Mouse (Mus musculus) midbrain, postnatal 0 days (tissue): Measurements from ENCODE around the gene Tgfbr1. TPM values are rescaled to one million over a fixed set of nuclear protein-coding genes. Genes with fewer than 3 reads are reported as not detected.

ENCODE experiments used
- ATAC-seq: fragments of 200-750 bp; cut with Nextera tagmentation; 2 replicates; pipeline ENCODE4 v1.8.0; 2017; ENCODE audit warnings: moderate number of reproducible peaks, mild to moderate bottlenecking, moderate TSS enrichment, moderate library complexity; ENCODE audit not compliant: low FRiP score
- DNase-seq: peaks from one replicate; pipeline ENCODE4 v3.0.0-alpha.2; 2015; ENCODE audit warnings: low spot score
- H3K27ac ChIP-seq: fragments of 300-500 bp; sonication (generic); 2 replicates; pipeline ENCODE4 v1.5.1; 2014; ENCODE audit warnings: low read depth, mild to moderate bottlenecking, low read length, mixed read lengths
- H3K27me3 ChIP-seq: fragments of 300-500 bp; sonication (generic); 2 replicates; pipeline ENCODE4 v1.6.1; 2014; ENCODE audit warnings: low read length, control low read depth, mixed read lengths; ENCODE audit not compliant: insufficient read depth
- H3K36me3 ChIP-seq: fragments of 300-500 bp; sonication (generic); 2 replicates; pipeline ENCODE4 v1.6.1; 2014; ENCODE audit warnings: low read length, control low read depth, mixed read lengths; ENCODE audit not compliant: insufficient read depth
- H3K4me1 ChIP-seq: fragments of 300-500 bp; sonication (generic); 2 replicates; pipeline ENCODE4 v1.6.1; 2014; ENCODE audit warnings: mild to moderate bottlenecking, control low read depth, antibody characterized with exemption, low read length, mixed read lengths; ENCODE audit not compliant: insufficient read depth
- H3K4me2 ChIP-seq: fragments of 300-500 bp; sonication (generic); 2 replicates; pipeline ENCODE4 v1.6.1; 2014; ENCODE audit warnings: low read depth, mild to moderate bottlenecking, low read length, mixed read lengths; ENCODE audit not compliant: poor library complexity, severe bottlenecking
- H3K4me3 ChIP-seq: fragments of 300-500 bp; sonication (generic); 2 replicates; pipeline ENCODE4 v1.5.1; 2014; ENCODE audit warnings: low read depth, mild to moderate bottlenecking, low read length, moderate library complexity
- H3K9ac ChIP-seq: fragments of 300-500 bp; sonication (generic); replicated peaks from 2 replicates; pipeline ENCODE4 v1.6.1; 2014; ENCODE audit warnings: mild to moderate bottlenecking, low read length, moderate library complexity, mixed read lengths; ENCODE audit not compliant: poor library complexity, severe bottlenecking
- H3K9me3 ChIP-seq: fragments of 300-500 bp; sonication (generic); 2 replicates; pipeline ENCODE4 v1.6.1; 2016; ENCODE audit warnings: low read length, control low read depth
- CTCF ChIP-seq: IDR thresholded peaks from 2 replicates; pipeline ENCODE4 v1.5.1; 2016; ENCODE audit warnings: antibody characterized with exemption, mild to moderate bottlenecking
- WGBS: fragments of 180-500 bp; shearing (Covaris S2); extraction: QIAGEN DNeasy Blood & Tissue Kit; methylation state at CpG from one replicate; pipeline ENCODE4 v1.1.7; 2014; 5-methylcytosine and 5-hydroxymethylcytosine counted together
- polyA plus RNA-seq: library from polyadenylated mRNA; unstranded; fragments of >200 nt; fragmentation: Nextera tagmentation; extraction: Ambion mirVana; gene quantifications from 2 replicates; pipeline ENCODE4 v1.2.1, GENCODE M21; 2015
- total RNA-seq: library from RNA; depleted of rRNA; stranded (reverse); fragments of >200 nt; gene quantifications from 2 replicates; pipeline ENCODE4 v1.2.3, GENCODE M21; 2014

Tgfbr1 gene
- total and polyA plus RNA-seq, 2 experiments from 2014 or later: 16.1 to 30.7 TPM

DNA sequence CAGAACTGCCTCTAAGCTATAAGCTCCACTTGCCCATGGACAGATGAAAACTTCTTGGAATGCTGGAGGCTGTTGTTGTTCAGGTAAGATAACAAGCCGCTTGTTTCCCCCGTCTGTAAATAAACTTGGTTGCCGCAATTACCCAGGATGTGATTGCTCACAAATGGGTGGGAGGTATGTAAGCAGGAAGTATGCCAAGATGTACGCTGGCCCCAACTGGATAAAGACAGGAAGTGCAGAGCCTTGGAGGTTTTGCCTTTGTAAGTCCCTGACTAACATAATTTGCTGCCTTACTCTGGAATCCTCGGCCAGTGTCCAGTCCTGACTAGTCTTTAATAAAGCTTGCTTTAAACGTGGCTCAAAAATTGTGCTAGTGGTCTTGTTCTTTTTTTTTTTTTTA is 77.5 kb downstream of the Tgfbr1 start:
- TF ChIP-seq CTCF: no peak

DNA sequence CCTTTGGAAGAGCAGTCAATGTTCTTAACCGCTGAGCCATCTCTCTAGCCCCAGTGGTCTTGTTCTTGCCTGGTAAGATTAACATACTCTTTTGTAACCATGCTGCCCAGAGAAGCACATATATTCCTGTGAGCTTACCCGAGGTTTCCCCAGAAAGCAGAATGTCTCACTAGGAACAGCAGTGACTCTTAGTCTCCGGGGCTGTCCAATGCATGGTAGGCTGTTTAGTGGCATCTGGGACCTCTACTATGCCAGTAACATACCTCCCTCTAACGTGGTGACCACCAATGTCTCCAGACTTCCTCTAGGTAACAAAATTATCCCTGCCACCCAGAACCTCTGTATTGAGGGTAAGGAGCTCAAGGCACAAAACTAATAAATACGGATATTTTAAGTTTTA is 78.1 kb downstream of the Tgfbr1 start:
- Histone ChIP-seq H3K27ac (no peak overlapping the region), H3K4me2 (no peak overlapping the region), H3K4me3 (no peak overlapping the region), H3K27me3 (no peaks in the 10 kb centered on the region), H3K9me3 (0 out of 2 replicates have a peak, but pooled peaks cover 5% of the 10 kb centered on the region), H3K4me1 (no peaks in the 10 kb centered on the region), H3K36me3 (no peaks in the 10 kb centered on the region), H3K9ac (no peak overlapping the region)
- WGBS: 86% methylated on average over 5 of the region's 5 CpGs
- DNase-seq: no peak
- no peak for TF ChIP-seq CTCF
- no peak for ATAC-seq

More for the DNA sequence above, 77.5 kb downstream of the Tgfbr1 start:
- ATAC-seq: no peak
- no peaks in the 10 kb centered on the region for H3K27me3 ChIP-seq
- no peak overlapping the region for H3K4me3 ChIP-seq
- H3K4me1 ChIP-seq: no peaks in the 10 kb centered on the region
- 82% methylated on average over 6 of the region's 6 CpGs for WGBS
- no peak overlapping the region for H3K27ac ChIP-seq
- H3K9me3 ChIP-seq: 0 out of 2 replicates have a peak, but pooled peaks cover 5% of the 10 kb centered on the region
- no peak for DNase-seq
- no peak overlapping the region for H3K4me2 ChIP-seq
- no peak overlapping the region for H3K9ac ChIP-seq
- no peaks in the 10 kb centered on the region for H3K36me3 ChIP-seq

DNA sequence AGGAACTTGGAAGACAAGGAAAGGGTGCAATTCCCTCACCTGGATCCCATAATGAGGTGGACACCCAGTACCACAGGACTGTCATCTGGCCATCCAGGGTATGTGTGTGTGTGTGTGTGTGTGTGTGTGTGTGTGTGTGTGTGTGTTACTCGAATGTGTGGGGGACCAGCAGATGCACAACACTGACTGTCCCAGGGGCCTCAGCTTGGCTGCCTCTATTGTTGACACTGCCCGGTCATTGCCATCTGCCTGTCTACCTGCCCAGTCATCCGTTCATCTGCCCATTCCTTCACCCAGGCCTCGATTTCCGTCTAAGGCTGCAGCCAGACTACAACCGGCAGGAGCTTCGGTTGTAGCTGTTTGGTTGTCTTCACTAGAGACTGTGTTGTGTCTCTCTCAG is 79.7 kb downstream of the Tgfbr1 start:
- Histone ChIP-seq H3K9me3 (0 out of 2 replicates have a peak, but pooled peaks cover 5% of the 10 kb centered on the region), H3K4me1 (0 out of 2 replicates have a peak, but pooled peaks cover 3% of the 10 kb centered on the region), H3K4me2 (no peak overlapping the region), H3K4me3 (no peak overlapping the region), H3K27ac (no peak overlapping the region), H3K9ac (no peak overlapping the region), H3K36me3 (no peaks in the 10 kb centered on the region), H3K27me3 (no peaks in the 10 kb centered on the region)
- WGBS: 86% methylated on average over 7 of the region's 7 CpGs
- TF ChIP-seq CTCF: no peak
- ATAC-seq: no peak
- no peak for DNase-seq

DNA sequence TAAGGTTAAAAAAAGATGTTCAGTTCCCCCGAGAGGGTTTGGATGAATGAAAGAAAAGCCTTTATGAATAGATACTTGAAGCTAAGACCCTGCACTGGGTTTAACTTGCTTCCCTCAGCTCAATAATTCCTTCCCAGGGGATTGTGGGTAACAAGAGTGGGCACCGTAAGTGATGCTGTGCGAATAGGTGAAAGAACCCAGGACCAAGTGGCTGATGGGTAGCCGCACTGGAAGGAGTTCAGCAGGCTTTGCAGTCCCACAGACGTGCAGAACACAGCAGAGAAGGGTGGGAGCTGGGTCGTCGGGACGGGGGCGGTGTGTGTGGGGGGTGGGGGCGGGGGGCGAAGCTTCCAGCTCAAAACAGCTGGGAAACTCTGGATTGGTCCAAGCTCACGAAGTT is 82.1 kb downstream of the Tgfbr1 start:
- Histone ChIP-seq H3K4me2 (no peak overlapping the region), H3K9me3 (no peaks in the 10 kb centered on the region), H3K4me3 (no peak overlapping the region), H3K9ac (no peak overlapping the region), H3K27me3 (no peaks in the 10 kb centered on the region), H3K27ac (no peak overlapping the region), H3K4me1 (0 out of 2 replicates have a peak, but pooled peaks cover 3% of the 10 kb centered on the region), H3K36me3 (no peaks in the 10 kb centered on the region)
- no peak for DNase-seq
- WGBS: 56% methylated on average over 12 of the region's 12 CpGs
- no peak for ATAC-seq
- no peak for TF ChIP-seq CTCF

DNA sequence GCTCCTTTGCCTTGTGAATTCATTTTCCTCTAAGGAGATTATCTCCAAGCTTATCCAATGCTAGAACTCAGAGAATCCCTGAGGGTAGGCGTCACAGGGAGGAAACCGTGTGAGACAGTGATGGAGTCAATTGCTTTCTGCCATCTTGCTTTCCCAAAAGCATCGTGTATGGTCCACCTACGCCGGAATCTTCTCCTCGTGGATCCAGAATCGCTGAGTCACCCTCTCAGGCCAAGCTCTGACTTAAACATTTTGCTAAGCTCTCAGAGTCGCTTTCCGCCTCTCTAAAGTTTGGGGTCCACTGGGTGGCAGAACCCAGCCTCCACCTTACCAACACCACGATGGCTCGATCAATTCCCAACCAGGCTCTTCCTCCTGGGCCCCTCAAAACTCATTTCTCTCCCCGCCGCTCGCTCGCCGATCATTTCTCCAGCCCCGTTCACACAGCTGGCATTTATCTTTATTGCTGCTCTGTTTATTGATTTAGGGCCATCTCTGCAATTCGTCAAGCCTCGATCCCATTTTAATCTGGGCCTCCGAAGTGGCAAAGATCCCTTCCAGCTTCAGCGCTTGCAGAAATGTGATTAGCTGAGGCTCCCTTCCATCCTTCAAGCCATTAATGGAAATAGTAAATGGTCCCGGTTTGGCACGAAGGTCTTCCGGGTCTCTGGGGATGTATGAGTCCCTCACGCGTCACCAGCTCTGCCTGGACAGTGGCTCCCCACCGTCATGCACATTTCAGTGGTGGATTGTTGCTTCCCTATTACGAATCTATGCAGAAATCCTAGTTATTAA is 82.7 kb downstream of the Tgfbr1 start:
- Histone ChIP-seq H3K4me2 (no peak overlapping the region), H3K4me1 (0 out of 2 replicates have a peak, but pooled peaks cover 3% of the 10 kb centered on the region), H3K36me3 (no peaks in the 10 kb centered on the region), H3K27ac (no peak overlapping the region), H3K27me3 (no peaks in the 10 kb centered on the region), H3K9ac (no peak overlapping the region), H3K4me3 (no peak overlapping the region), H3K9me3 (no peaks in the 10 kb centered on the region)
- no peak for TF ChIP-seq CTCF
- ATAC-seq (no peak), DNase-seq (no peak)
- WGBS: 68% methylated on average over 28 of the region's 28 CpGs
